Mouse (Mus musculus): ENCODE results near the gene Ypel2. TPM values are rescaled to one million over a fixed set of nuclear protein-coding genes. Genes with fewer than 3 reads are reported as not detected.

The Ypel2 gene
- total and polyA plus RNA-seq, 3 experiments: 0.23 to 0.52 TPM; not detected in 1

DNA sequence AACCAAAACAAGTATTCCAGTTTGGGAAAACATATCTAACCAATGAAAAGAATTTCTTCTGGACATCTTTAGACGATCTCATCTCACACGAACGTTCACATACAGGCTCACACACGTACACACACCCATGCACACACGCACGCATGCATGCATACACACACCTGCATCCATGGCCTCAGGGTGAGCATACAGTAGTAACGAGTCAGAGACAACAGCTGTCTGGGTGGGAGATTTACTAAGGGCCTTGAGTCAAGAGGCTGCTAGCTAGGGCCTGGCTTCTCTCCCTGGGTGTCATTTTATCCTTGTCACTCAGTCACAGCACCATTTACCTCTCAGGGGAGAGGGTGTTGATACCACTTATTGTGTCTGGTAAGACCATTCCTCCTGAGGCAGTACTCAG lies 74.0 kb downstream of the Ypel2 start:
- Histone ChIP-seq H3K79me2 (ENCODE audit: control insufficient read depth, insufficient read depth, low read length, poor library complexity) (no peaks in the 10 kb centered on the region), H3K27me3 (ENCODE audit: control insufficient read depth in 1 of 2, insufficient read depth in 2 of 2, low read length in 2 of 2) (peaks cover 0 to 3% of the 10 kb centered on the region in 2 experiments; a peak in 2 of 4 replicates), H3K4me3 (ENCODE audit: control insufficient read depth in 1 of 2, insufficient read depth in 1 of 2, low read depth in 2 of 2, low read length in 2 of 2) (no peak overlapping the region), H3K9me3 (replicated peaks; ENCODE audit: insufficient read depth, low read length) (no peaks in the 10 kb centered on the region), H3K36me3 (ENCODE audit: control insufficient read depth in 1 of 2, insufficient read depth in 2 of 2, low read length in 2 of 2) (no peaks in the 10 kb centered on the region), H3K9ac (ENCODE audit: control insufficient read depth, low read depth, low read length, poor library complexity, severe bottlenecking) (no peak overlapping the region), H3K4me1 (ENCODE audit: control insufficient read depth in 1 of 2, insufficient read depth in 2 of 2, low read length in 2 of 2) (no peaks in the 10 kb centered on the region), H3K27ac (ENCODE audit: control insufficient read depth, low read depth, low read length) (no peak overlapping the region)
- no peak for DNase-seq (ENCODE audit: low read depth, low spot score)
- TF ChIP-seq MAFK (IDR thresholded peaks at IDR 0.05; ENCODE audit: borderline replicate concordance, low read depth, low read length) (no peak), SIN3A (IDR thresholded peaks at IDR 0.05; ENCODE audit: low read length) (no peak), ZKSCAN1 (IDR thresholded peaks at IDR 0.05; ENCODE audit: low read depth, low read length) (no peak), MYC (IDR thresholded peaks at IDR 0.05; ENCODE audit: low read depth, low read length) (no peak), EP300 (IDR thresholded peaks at IDR 0.05; ENCODE audit: low read depth in 1 of 2, low read length in 2 of 2) (no peak), ZNF384 (IDR thresholded peaks at IDR 0.05; ENCODE audit: low read depth, low read length) (no peak), BHLHE40 (IDR thresholded peaks at IDR 0.05; ENCODE audit: borderline replicate concordance, low read depth, low read length) (no peak), TCF12 (IDR thresholded peaks at IDR 0.05; ENCODE audit: low read depth, low read length) (no peak), ELF1 (IDR thresholded peaks at IDR 0.05; ENCODE audit: low read depth, low read length) (no peak), KAT2A (conservative IDR thresholded peaks at IDR 0.05; ENCODE audit: low read depth, low read length) (no peak), TAL1 (IDR thresholded peaks at IDR 0.05; ENCODE audit: low read length) (no peak)

- Histone ChIP-seq H3K79me2 (ENCODE audit: control insufficient read depth, insufficient read depth, low read length, poor library complexity) (no peaks in the 10 kb centered on the region), H3K36me3 (ENCODE audit: control insufficient read depth in 1 of 2, insufficient read depth in 2 of 2, low read length in 2 of 2) (no peaks in the 10 kb centered on the region), H3K4me1 (ENCODE audit: control insufficient read depth in 1 of 2, insufficient read depth in 2 of 2, low read length in 2 of 2) (no peaks in the 10 kb centered on the region), H3K4me3 (ENCODE audit: control insufficient read depth in 1 of 2, insufficient read depth in 1 of 2, low read depth in 2 of 2, low read length in 2 of 2) (no peak overlapping the region), H3K9ac (ENCODE audit: control insufficient read depth, low read depth, low read length, poor library complexity, severe bottlenecking) (no peak overlapping the region), H3K27me3 (ENCODE audit: control insufficient read depth in 1 of 2, insufficient read depth in 2 of 2, low read length in 2 of 2) (peaks cover 0 to 1% of the 10 kb centered on the region in 2 experiments; a peak in 3 of 4 replicates), H3K27ac (ENCODE audit: control insufficient read depth, low read depth, low read length) (no peak overlapping the region), H3K9me3 (replicated peaks; ENCODE audit: insufficient read depth, low read length) (no peaks in the 10 kb centered on the region)
- TF ChIP-seq NRF1 (IDR thresholded peaks at IDR 0.05; ENCODE audit: insufficient read depth, low read depth, low read length, poor library complexity, severe bottlenecking) (no peak), CTCF (IDR thresholded peaks at IDR 0.05 in 2 of 3, conservative IDR thresholded peaks at IDR 0.05 in 1 of 3; ENCODE audit: control insufficient read depth in 1 of 3, insufficient read depth in 1 of 3, low read depth in 2 of 3, low read length in 3 of 3, poor library complexity in 1 of 3, severe bottlenecking in 1 of 3) (peak; percentile 16 to 51 (median 48); a peak in 5 of 6 replicates), ZC3H11A (IDR thresholded peaks at IDR 0.05; ENCODE audit: low read depth, low read length) (peak; percentile 27; the same call in 1 of the 2 replicates), TBP (IDR thresholded peaks at IDR 0.05; ENCODE audit: low read depth, low read length) (no peak), CHD1 (IDR thresholded peaks at IDR 0.05; ENCODE audit: low read depth, low read length) (no peak), POLR2A (IDR thresholded peaks at IDR 0.05; ENCODE audit: control insufficient read depth in 1 of 2, insufficient read depth in 1 of 2, low read depth in 1 of 2, low read length in 2 of 2, poor library complexity in 1 of 2) (no peak), EP300 (IDR thresholded peaks at IDR 0.05; ENCODE audit: low read depth in 1 of 2, low read length in 2 of 2) (no peak), SMC3 (IDR thresholded peaks at IDR 0.05; ENCODE audit: low read depth, low read length) (peak; percentile 61), RAD21 (IDR thresholded peaks at IDR 0.05; ENCODE audit: low read depth, low read length) (peak; percentile 35), SIN3A (IDR thresholded peaks at IDR 0.05; ENCODE audit: low read length) (no peak), NELFE (IDR thresholded peaks at IDR 0.05; ENCODE audit: low read depth, low read length) (no peak), ZNF384 (IDR thresholded peaks at IDR 0.05; ENCODE audit: low read depth, low read length) (no peak), ELF1 (IDR thresholded peaks at IDR 0.05; ENCODE audit: low read depth, low read length) (no peak), MYC (IDR thresholded peaks at IDR 0.05; ENCODE audit: low read depth, low read length) (no peak), RCOR1 (IDR thresholded peaks at IDR 0.05; ENCODE audit: low read depth, low read length) (no peak), MAFK (IDR thresholded peaks at IDR 0.05; ENCODE audit: borderline replicate concordance, low read depth, low read length) (no peak)
- no peak for DNase-seq (ENCODE audit: low read depth, low spot score)
Measured at GRCm38 (mm10) chr11:86917536-86917935, 76.0 kb downstream of the Ypel2 start.
